Mouse (Mus musculus): ENCODE results near the gene Gm28047. TPM values are rescaled to one million over a fixed set of nuclear protein-coding genes. Genes with fewer than 3 reads are reported as not detected.

The Gm28047 gene
- polyA plus RNA-seq, 1 experiment: not detected

GRCm38 (mm10) chr15:102547478-102547877 lies 77.4 kb downstream of the Gm28047 start:
- Histone ChIP-seq H3K79me2 (ENCODE audit: control insufficient read depth, insufficient read depth) (no peaks in the 10 kb centered on the region), H3K36me3 (ENCODE audit: control insufficient read depth, insufficient read depth) (peaks cover 64% of the 10 kb centered on the region), H3K27me3 (ENCODE audit: control insufficient read depth, insufficient read depth, insufficient read length) (no peaks in the 10 kb centered on the region), H3K4me3 (no peak overlapping the region), H3ac (ENCODE audit: control insufficient read depth, insufficient read length) (no peak overlapping the region), H3K4me2 (ENCODE audit: low read depth) (no peak overlapping the region)
- no peak for TF ChIP-seq TCF12 (IDR thresholded peaks at IDR 0.05; ENCODE audit: insufficient read depth, poor library complexity, severe bottlenecking)
- no peak for TF ChIP-seq POLR2A (IDR thresholded peaks at IDR 0.05; ENCODE audit: insufficient read length, low read depth)
- no peak for TF ChIP-seq MYOD1 (IDR thresholded peaks at IDR 0.05; ENCODE audit: control insufficient read depth in 1 of 3, insufficient read length in 2 of 3, low read depth in 2 of 3)
- TF ChIP-seq MAX (IDR thresholded peaks at IDR 0.05; ENCODE audit: low read depth): no peak
- no peak for TF ChIP-seq SRF (IDR thresholded peaks at IDR 0.05; ENCODE audit: control insufficient read depth, insufficient read length, low read depth)
- no peak for TF ChIP-seq REST (IDR thresholded peaks at IDR 0.05; ENCODE audit: insufficient read depth, insufficient read length)
- no peak for TF ChIP-seq POLR2AphosphoS2 (IDR thresholded peaks at IDR 0.05; ENCODE audit: insufficient read length, low read depth)
- no peak for TF ChIP-seq TCF3 (IDR thresholded peaks at IDR 0.05; ENCODE audit: insufficient read length, low read depth)
- TF ChIP-seq CEBPB (IDR thresholded peaks at IDR 0.05; ENCODE audit: insufficient read depth, poor library complexity, severe bottlenecking): no peak
- TF ChIP-seq USF1 (IDR thresholded peaks at IDR 0.05; ENCODE audit: low read depth): no peak
- no peak for TF ChIP-seq E2F4 (IDR thresholded peaks at IDR 0.05; ENCODE audit: insufficient read depth)
- no peak for TF ChIP-seq MYOG (IDR thresholded peaks at IDR 0.05; ENCODE audit: control insufficient read depth in 1 of 3, insufficient read depth in 1 of 3, insufficient read length in 2 of 3, low read depth in 2 of 3)

- Histone ChIP-seq H3K4me3 (no peak overlapping the region), H3K36me3 (ENCODE audit: control insufficient read depth, insufficient read depth) (peaks cover 60% of the 10 kb centered on the region), H3K27me3 (ENCODE audit: control insufficient read depth, insufficient read depth, insufficient read length) (no peaks in the 10 kb centered on the region), H3K4me2 (ENCODE audit: low read depth) (no peak overlapping the region), H3ac (ENCODE audit: control insufficient read depth, insufficient read length) (no peak overlapping the region), H3K79me2 (ENCODE audit: control insufficient read depth, insufficient read depth) (no peaks in the 10 kb centered on the region)
- TF ChIP-seq POLR2A (IDR thresholded peaks at IDR 0.05; ENCODE audit: insufficient read length, low read depth) (no peak), E2F4 (IDR thresholded peaks at IDR 0.05; ENCODE audit: insufficient read depth) (no peak), POLR2AphosphoS2 (IDR thresholded peaks at IDR 0.05; ENCODE audit: insufficient read length, low read depth) (no peak), MYOD1 (IDR thresholded peaks at IDR 0.05; ENCODE audit: control insufficient read depth in 1 of 3, insufficient read length in 2 of 3, low read depth in 2 of 3) (peak in 2 of 3 experiments; percentile 62 to 81), USF1 (IDR thresholded peaks at IDR 0.05; ENCODE audit: low read depth) (no peak), CEBPB (IDR thresholded peaks at IDR 0.05; ENCODE audit: insufficient read depth, poor library complexity, severe bottlenecking) (no peak), MYOG (IDR thresholded peaks at IDR 0.05; ENCODE audit: control insufficient read depth in 1 of 3, insufficient read depth in 1 of 3, insufficient read length in 2 of 3, low read depth in 2 of 3) (peak in 2 of 3 experiments; percentile 38 to 74), REST (IDR thresholded peaks at IDR 0.05; ENCODE audit: insufficient read depth, insufficient read length) (no peak), TCF3 (IDR thresholded peaks at IDR 0.05; ENCODE audit: insufficient read length, low read depth) (no peak), MAX (IDR thresholded peaks at IDR 0.05; ENCODE audit: low read depth) (no peak)
Observed at GRCm38 (mm10) chr15:102546677-102547427, 78.0 kb downstream of the Gm28047 start.

GRCm38 (mm10) chr15:102546246-102546645 lies 78.6 kb downstream of the Gm28047 start:
- Histone ChIP-seq H3ac (ENCODE audit: control insufficient read depth, insufficient read length) (no peak overlapping the region), H3K4me3 (no peak overlapping the region), H3K36me3 (ENCODE audit: control insufficient read depth, insufficient read depth) (peaks cover 58% of the 10 kb centered on the region), H3K79me2 (ENCODE audit: control insufficient read depth, insufficient read depth) (no peaks in the 10 kb centered on the region), H3K27me3 (ENCODE audit: control insufficient read depth, insufficient read depth, insufficient read length) (no peaks in the 10 kb centered on the region), H3K4me2 (ENCODE audit: low read depth) (no peak overlapping the region)
- TF ChIP-seq CEBPB (IDR thresholded peaks at IDR 0.05; ENCODE audit: insufficient read depth, poor library complexity, severe bottlenecking): no peak
- no peak for TF ChIP-seq USF1 (IDR thresholded peaks at IDR 0.05; ENCODE audit: low read depth)
- no peak for TF ChIP-seq POLR2AphosphoS2 (IDR thresholded peaks at IDR 0.05; ENCODE audit: insufficient read length, low read depth)
- no peak for TF ChIP-seq MAX (IDR thresholded peaks at IDR 0.05; ENCODE audit: low read depth)
- TF ChIP-seq MYOD1 (IDR thresholded peaks at IDR 0.05; ENCODE audit: control insufficient read depth in 1 of 3, insufficient read length in 2 of 3, low read depth in 2 of 3): no peak
- no peak for TF ChIP-seq SRF (IDR thresholded peaks at IDR 0.05; ENCODE audit: control insufficient read depth, insufficient read length, low read depth)
- no peak for TF ChIP-seq REST (IDR thresholded peaks at IDR 0.05; ENCODE audit: insufficient read depth, insufficient read length)
- TF ChIP-seq MYOG (IDR thresholded peaks at IDR 0.05; ENCODE audit: control insufficient read depth in 1 of 3, insufficient read depth in 1 of 3, insufficient read length in 2 of 3, low read depth in 2 of 3): no peak
- TF ChIP-seq POLR2A (IDR thresholded peaks at IDR 0.05; ENCODE audit: insufficient read length, low read depth): no peak
- TF ChIP-seq TCF12 (IDR thresholded peaks at IDR 0.05; ENCODE audit: insufficient read depth, poor library complexity, severe bottlenecking): no peak
- TF ChIP-seq TCF3 (IDR thresholded peaks at IDR 0.05; ENCODE audit: insufficient read length, low read depth): no peak
- TF ChIP-seq E2F4 (IDR thresholded peaks at IDR 0.05; ENCODE audit: insufficient read depth): no peak

GRCm38 (mm10) chr15:102544801-102545200 lies 80.1 kb downstream of the Gm28047 start:
- Histone ChIP-seq H3K4me2 (ENCODE audit: low read depth) (no peak overlapping the region), H3K4me3 (no peak overlapping the region), H3K27me3 (ENCODE audit: control insufficient read depth, insufficient read depth, insufficient read length) (no peaks in the 10 kb centered on the region), H3K36me3 (ENCODE audit: control insufficient read depth, insufficient read depth) (peaks cover 66% of the 10 kb centered on the region), H3ac (ENCODE audit: control insufficient read depth, insufficient read length) (no peak overlapping the region), H3K79me2 (ENCODE audit: control insufficient read depth, insufficient read depth) (no peaks in the 10 kb centered on the region)
- no peak for TF ChIP-seq MAX (IDR thresholded peaks at IDR 0.05; ENCODE audit: low read depth)
- no peak for TF ChIP-seq TCF12 (IDR thresholded peaks at IDR 0.05; ENCODE audit: insufficient read depth, poor library complexity, severe bottlenecking)
- no peak for TF ChIP-seq REST (IDR thresholded peaks at IDR 0.05; ENCODE audit: insufficient read depth, insufficient read length)
- TF ChIP-seq E2F4 (IDR thresholded peaks at IDR 0.05; ENCODE audit: insufficient read depth): no peak
- TF ChIP-seq POLR2A (IDR thresholded peaks at IDR 0.05; ENCODE audit: insufficient read length, low read depth): no peak
- TF ChIP-seq USF1 (IDR thresholded peaks at IDR 0.05; ENCODE audit: low read depth): no peak
- no peak for TF ChIP-seq SRF (IDR thresholded peaks at IDR 0.05; ENCODE audit: control insufficient read depth, insufficient read length, low read depth)
- TF ChIP-seq POLR2AphosphoS2 (IDR thresholded peaks at IDR 0.05; ENCODE audit: insufficient read length, low read depth): no peak
- TF ChIP-seq MYOD1 (IDR thresholded peaks at IDR 0.05; ENCODE audit: control insufficient read depth in 1 of 3, insufficient read length in 2 of 3, low read depth in 2 of 3): no peak
- TF ChIP-seq MYOG (IDR thresholded peaks at IDR 0.05; ENCODE audit: control insufficient read depth in 1 of 3, insufficient read depth in 1 of 3, insufficient read length in 2 of 3, low read depth in 2 of 3): no peak
- TF ChIP-seq TCF3 (IDR thresholded peaks at IDR 0.05; ENCODE audit: insufficient read length, low read depth): no peak
- TF ChIP-seq CEBPB (IDR thresholded peaks at IDR 0.05; ENCODE audit: insufficient read depth, poor library complexity, severe bottlenecking): no peak
